Mouse (Mus musculus): ENCODE data around the gene Pde9a.

DNA sequence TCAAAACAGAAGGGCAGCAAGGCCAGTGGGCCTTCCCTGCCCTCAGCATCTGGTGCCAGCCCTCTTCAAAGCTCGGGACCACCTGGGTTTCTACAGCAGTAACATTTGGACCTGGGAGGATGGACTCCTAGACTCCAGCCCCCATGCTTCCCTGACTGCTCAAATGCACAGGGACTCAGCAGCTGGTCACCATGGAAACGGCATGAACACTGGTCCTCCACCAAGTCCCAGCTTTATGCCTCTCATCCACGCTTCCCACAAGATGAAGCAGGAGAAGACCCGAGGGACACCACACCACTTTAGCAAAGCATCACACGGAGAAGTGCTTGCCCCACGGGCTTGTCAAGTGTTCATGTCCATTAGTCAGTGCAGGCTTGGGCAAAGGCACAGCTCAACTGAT is 43.8 kb upstream of the Pde9a start:
- TF ChIP-seq CTCF (IDR thresholded peaks at IDR 0.05; ENCODE audit: control insufficient read depth, insufficient read depth, insufficient read length) (no peak), CEBPB (IDR thresholded peaks at IDR 0.05; ENCODE audit: low read depth) (no peak), MYOG (IDR thresholded peaks at IDR 0.05; ENCODE audit: control insufficient read depth, extremely low read depth, insufficient read length) (no peak)
